Mouse (Mus musculus) frontal cortex, postnatal 10 days (tissue): ENCODE data around the gene Cct8.

ENCODE experiments used
- DNase-seq, 2 experiments: peaks; one replicate each; pipeline ENCODE4 v3.0.0; 2022; ENCODE audit warnings: low spot score in 2 of 2, mixed read lengths in 1 of 2

The Cct8 gene

DNA sequence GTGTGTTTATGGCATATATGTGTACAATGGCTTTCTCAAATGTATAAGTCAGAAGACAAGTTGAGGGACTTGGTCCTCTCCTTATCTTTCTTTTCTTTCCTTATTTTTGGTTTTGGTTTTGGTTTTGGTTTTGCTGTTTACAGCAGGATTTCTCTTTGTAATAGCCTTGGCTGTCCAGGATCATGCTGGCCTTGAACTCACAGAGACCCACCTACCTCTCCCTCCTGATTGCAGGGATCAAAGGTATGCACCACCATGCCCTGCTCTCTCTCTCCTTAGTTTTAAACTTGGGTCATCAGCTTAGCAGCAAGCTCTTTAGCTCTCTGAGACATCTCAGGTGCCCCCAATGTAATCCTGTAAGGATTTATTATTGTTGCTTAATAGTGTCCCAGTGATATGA lies 50.6 kb downstream of the Cct8 start:
- no peak for DNase-seq

DNA sequence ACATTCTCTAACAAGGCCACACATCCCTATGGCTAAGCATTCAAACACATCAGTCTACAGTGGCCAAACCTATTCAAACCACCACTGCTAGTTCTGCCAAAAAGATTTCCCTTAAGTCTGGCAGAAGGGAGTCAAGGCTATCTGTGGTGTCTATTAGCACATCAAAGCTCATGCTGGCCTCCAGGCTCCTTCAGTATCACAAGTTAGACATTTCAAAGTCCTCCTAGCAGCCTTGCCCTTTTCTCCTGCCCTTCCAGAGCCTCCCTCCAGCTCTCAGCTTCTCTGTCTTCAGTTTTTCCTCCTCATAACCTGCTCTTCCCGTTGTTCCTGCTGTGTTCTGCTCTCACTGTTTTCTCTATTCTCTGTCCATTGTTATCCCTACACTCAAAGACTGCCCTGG lies 51.6 kb downstream of the Cct8 start:
- no peak for DNase-seq

DNA sequence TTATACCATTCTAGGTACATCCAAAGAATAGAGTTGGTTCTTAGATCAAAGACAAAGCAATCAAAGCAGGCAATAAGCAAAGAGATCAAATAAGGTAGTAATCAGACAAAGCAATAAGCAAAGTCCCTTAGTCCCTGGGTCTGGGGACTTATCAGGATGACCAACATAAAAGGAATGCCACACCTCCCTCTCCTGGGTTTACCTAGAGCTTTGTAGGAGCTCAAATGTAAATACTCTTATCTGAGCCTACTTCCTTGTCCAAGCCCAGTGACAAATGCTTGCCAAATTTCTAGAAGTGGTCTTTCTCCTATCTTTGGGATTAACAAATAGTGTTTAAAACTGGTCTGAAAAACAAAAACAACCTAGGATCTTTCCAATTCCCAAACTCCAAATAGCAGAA lies 52.4 kb downstream of the Cct8 start:
- DNase-seq, result no peak

DNA sequence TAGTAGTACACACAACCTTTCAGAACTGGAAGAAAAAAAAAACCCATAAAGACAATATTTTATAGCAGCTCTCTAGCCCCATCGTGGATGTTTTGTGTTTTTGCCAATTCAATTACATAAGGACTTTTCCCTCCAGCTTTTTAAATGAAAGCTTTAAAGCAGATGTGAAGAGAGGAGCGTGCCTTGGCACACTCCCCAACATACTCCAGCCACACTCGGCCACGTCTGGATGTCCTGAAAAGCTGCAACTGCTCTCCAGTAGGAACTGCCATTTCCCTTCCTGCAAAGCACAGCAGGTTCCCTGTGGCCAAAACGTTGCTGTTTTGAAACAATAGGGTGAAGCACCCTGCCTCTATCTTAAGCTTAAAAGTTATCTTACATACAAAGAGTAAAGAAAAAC lies 53.4 kb downstream of the Cct8 start:
- DNase-seq, result no peak

DNA sequence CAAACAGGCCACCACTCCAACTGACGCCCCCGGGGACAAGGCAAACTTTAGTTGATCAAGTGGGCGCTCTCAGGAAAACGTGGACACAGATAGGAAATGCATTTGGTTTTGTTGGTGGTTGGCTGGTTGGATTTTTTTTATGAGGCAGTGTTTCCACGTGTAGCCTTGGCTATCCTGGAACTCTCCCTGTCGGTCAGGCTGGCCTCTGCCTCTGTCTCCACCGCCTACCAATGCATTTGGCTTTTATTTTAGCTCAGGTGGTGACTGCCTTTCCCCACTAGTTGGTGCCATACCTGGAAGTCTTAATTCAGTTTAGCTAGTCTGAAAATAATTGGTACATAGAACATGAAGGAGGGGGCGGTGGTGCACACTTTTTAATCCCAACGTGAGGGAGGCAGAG lies 54.6 kb downstream of the Cct8 start:
- DNase-seq, result no peak

DNA sequence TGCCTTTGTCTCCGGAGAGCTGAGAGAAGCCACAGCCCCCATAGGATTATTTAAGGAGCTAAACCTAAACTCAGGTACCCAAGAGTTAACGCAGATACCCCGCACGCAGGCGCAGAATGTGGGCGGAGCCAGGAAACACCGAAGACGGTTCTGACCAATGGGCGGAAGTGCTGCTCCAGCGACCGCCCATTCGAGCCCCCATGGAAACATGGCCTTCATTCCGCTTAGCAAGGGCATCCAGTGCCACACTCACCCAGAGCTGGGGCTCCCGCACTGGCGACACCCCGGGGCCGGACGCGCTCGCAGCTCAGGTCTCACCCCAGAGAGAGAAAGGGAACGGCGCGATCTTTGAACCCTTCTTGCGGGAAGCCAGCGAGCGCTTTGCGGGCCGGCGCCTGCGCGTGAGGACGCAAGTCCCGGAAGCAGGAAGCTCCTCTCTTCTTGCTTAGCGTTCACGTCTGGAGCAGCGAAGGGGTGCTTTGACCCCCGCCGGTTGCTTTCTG lies 55.4 kb downstream of the Cct8 start, which contains the start of gene Rwdd2b:
TSS of gene Rwdd2b (minus strand) at position 390 of the 503 bp plus-strand sequence.
- peak; percentile 86 to 93 for DNase-seq

DNA sequence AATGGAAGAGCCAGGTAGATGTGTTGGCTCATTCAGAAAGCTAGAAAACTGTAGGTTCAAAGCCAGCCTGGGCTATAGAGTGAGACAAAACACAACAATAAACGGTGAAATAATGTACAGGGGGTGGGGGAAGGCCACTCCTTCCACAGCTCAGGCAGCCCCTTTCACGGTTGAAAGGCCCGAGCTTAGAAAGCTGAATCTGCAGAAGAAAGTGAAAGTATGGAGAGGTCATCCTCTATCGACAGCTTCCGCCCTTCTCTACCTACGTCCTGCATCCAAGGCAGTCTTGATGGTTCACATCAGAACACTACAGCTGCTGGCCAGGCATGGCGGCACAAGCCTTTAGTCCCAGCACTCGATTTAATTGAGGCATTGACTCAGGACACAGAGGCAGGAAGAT lies 57.0 kb downstream of the Cct8 start:
- DNase-seq, result no peak

DNA sequence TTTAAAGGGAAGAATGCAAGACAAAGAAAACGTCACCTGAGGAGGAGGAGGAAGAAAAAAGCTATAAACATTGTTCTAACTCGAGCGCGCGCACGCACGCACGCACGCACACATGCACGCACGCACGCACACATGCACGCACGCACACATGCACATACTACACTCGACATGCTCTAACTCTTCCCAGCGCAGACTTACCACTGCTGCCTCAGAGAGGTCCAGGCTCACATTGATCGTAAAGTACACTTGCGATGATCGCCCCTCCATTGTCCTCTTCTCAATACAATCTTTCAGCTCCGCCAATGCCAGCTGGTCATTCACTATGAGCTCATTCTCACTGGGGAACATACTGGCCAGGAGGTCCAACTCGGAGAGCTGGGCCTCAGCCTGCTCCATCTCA lies 58.6 kb downstream of the Cct8 start:
- no peak for DNase-seq

DNA sequence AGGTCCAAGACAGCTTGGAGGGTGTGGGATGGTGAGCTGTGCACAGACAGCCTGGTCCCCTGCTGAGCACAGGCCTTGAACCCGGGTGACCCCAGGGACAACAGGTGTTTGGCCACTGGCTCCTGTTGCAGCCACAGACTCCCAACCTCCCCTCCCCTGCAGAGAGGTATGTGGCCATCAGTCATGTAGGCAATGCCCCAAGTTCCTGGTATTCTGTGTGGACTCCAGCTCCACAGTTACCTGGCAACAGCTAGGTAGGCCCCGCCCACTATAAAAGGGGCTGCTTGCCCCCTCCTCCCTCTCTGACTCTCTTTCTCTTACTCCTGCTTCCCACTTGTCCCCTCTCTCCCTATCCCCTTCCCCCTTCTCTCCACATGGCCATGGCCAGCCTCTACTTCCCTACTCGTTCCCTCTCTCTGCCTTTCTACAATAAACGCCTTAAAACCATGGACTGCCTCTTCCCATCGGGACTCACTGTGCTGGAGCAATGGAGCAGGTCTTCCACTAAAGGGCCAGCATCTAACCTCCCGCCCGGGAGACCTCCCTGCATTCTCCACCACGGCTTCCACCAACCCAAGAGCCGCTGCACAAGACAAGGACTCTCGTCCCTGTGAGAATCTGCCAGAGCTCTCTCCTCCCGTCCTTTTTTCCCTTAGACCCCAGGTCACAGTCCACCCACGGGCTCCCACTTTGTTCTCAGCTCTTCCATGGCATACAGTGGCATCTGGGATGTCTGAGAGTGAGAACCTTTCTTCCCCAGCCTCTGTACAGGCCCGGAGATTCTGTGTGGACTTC lies 60.1 kb downstream of the Cct8 start:
- DNase-seq, result no peak

DNA sequence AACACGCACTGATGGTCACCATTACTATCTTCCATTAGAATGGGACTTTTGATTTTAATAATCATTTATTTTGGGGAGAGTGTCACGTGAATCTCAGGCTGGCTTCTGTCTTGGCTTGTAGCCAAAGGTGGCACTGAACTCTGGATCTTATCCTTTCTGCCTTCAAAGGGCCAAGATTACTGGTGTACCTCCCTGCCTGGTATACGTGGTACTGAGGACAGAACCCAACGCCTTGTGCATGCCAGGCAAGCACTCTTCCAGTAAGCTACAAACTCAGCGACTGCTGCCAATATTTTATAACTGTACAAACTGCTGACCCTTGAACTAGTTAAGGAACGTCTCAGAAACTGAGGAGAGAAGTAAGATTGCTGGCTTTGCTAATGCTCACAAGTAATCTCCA lies 60.7 kb downstream of the Cct8 start:
- no peak for DNase-seq

DNA sequence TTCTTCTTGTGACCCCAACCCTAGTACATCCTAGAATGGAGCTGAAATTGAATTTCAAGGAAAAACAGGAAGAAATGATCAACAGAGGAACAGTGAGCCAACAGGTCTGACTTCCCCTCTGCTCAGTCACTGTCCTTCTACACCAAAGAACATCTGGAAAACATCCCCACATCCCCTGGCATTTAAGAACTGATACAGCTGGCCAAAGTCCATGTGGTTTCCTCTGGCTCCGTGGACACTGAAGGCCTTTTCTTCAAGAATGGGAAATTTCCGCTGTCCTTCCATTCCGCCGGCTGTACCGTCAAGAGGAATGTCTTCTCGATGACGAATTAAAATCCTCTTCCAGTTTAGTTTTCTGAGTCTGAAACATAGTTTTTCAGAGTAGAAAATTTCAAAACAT lies 61.4 kb downstream of the Cct8 start:
- DNase-seq, result no peak
